Mouse (Mus musculus) liver, adult 10 weeks (tissue): ENCODE measurements around the gene Tnfaip8l3. TPM values are rescaled to one million over a fixed set of nuclear protein-coding genes. Genes with fewer than 3 reads are reported as not detected.

Experiments used
- polyA plus RNA-seq: library from polyadenylated mRNA; stranded (reverse); fragments of 350-450 nt; fragmentation: Illumina TruSeq; extraction: RNeasy Lipid Tissue Mini Kit (QIAGEN cat#74804); gene quantifications from one replicate; pipeline ENCODE4 v1.2.3, GENCODE M21; 2014; ENCODE audit warnings: low read depth, low replicate concordance

Tnfaip8l3 gene
- 1.8 TPM for polyA plus RNA-seq

DNA sequence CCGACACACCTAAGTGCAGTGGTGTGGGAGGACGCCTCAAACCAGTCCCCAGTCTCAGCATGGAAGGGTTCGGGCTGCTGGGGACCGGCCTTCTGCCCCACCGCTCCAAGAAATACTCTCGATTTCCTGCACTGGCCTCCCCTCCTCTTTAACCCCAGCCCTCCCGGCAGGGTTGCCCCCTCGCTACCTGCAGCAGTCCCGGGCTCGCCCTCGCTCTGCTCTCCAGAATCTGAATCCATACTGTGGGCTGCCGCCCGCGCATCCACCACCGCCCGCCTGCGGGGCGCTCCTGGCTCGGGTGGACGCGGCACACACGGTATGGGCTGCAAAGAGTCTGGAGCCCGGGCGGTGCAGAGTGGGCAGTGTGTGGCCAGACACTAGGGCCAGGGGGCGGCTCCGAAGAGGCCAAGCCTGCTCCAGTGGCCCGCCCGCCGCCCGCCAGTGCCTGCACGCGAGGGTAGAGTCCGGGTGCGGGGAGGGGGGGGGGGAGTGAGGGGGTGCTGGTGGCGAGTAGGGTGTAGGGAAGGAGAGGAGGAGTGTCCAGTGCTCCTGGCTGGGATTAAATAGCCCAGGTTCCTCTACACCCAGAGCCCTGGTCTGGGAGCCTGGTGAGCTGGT is at the start of gene Tnfaip8l3:
TSS of gene Tnfaip8l3 (minus strand) at position 357 of the 618 bp plus-strand sequence.

DNA sequence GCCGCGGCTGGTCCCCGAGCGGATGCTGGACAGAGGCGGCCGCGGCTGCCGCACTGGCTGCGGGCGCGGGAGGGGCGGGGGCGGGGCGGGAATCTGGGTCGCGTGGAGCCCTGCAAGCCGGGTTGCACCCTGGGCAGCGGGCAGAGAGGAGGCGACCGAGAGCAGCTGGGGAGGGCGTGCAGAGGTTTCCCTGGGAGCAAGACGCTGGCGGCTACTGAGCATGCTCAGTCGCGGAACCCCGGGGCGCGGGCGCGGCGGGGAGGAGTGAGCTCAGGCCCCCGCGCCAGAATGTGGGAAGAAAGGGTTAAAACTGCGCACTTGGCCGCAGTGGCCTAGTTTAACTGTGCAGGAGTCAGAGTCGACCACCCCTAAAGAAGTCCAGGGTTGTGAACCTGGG is 93.1 kb downstream of the Tnfaip8l3 start, which contains the start of gene Elmod1:
TSS of gene Elmod1 (minus strand) at position 180 of the 397 bp plus-strand sequence.

Other genes starting within 250 kb of the Tnfaip8l3 start
- not detected for gene Sln, start 218.2 kb downstream of the Tnfaip8l3 start, polyA plus RNA-seq
- not detected for gene Elmod1, start 93.1 kb downstream of the Tnfaip8l3 start, polyA plus RNA-seq
- not detected for gene Cyp19a1, start 199.7 kb upstream of the Tnfaip8l3 start, polyA plus RNA-seq
- 0.08 TPM for gene Gldn, start 218.1 kb upstream of the Tnfaip8l3 start, polyA plus RNA-seq